9 mouse cellular contexts compared by ENCODE assay signal in genomic region chr2:118762784-118763148, GRCm38 (mm10). TPM values are rescaled to one million over a fixed set of nuclear protein-coding genes. Genes with fewer than 3 reads are reported as not detected.
A peak's percentile ranks its signal among the peaks of the same experiment; 100 is the strongest.
DNase-seq lines count a peak whose midpoint lies in the region; ATAC-seq and TF ChIP-seq lines count a peak whose summit lies in the region.
"Had no signal": no experiment of that assay in that cellular context is flagged by ENCODE, and none has a peak within 500 bp of the region (broad histone marks: within the 10 kb centered on the region; RNA-seq: fewer than 3 reads in every experiment).

No protein-coding gene starts in this region.

- H3K4me1 ChIP-seq in heart, postnatal 0 days (ENCODE audit: control insufficient read depth, insufficient read depth), result peaks cover 43% of the 10 kb centered on the region
- peaks cover 27% of the 10 kb centered on the region for H3K4me1 ChIP-seq in brown adipose tissue, adult 24 weeks (ENCODE audit: control insufficient read depth, insufficient read depth, insufficient read length, low read length)
- peaks cover 31% of the 10 kb centered on the region for H3K4me1 ChIP-seq in hindbrain, embryonic 16.5 days (ENCODE audit: control insufficient read depth, insufficient read depth, low read depth, low read length)
- H3K4me1 ChIP-seq in midbrain, embryonic 15.5 days, result peaks cover 29% of the 10 kb centered on the region

- no peak for TF ChIP-seq CTCF in heart, postnatal 0 days (IDR thresholded peaks at IDR 0.05; ENCODE audit: low read depth)

- no peak for TF ChIP-seq EP300 in heart, postnatal 0 days (IDR thresholded peaks at IDR 0.05; ENCODE audit: low read depth)

- no peaks in the 10 kb centered on the region for H3K27me3 ChIP-seq in heart, postnatal 0 days (ENCODE audit: control insufficient read depth, insufficient read depth, low read length)
- H3K27me3 ChIP-seq in hindbrain, embryonic 16.5 days (replicated peaks; ENCODE audit: control insufficient read depth, insufficient read depth, low read length), result no peaks in the 10 kb centered on the region
- H3K27me3 ChIP-seq in midbrain, embryonic 15.5 days (replicated peaks), result no peaks in the 10 kb centered on the region; the same call in 1 of the 2 replicates

- peak overlapping the region; percentile 37 for H3K4me3 ChIP-seq in heart, postnatal 0 days (ENCODE audit: low read depth, low read length)
- H3K4me3 ChIP-seq in brown adipose tissue, adult 24 weeks (ENCODE audit: insufficient read depth, low read depth, low read length), result peak overlapping the region; percentile 60
- H3K4me3 ChIP-seq in hindbrain, embryonic 16.5 days (ENCODE audit: low read length), result no peak overlapping the region
- 0 out of 2 replicates have a peak overlapping the region, but pooled peaks have one; percentile 14 for H3K4me3 ChIP-seq in midbrain, embryonic 15.5 days

- no peaks in the 10 kb centered on the region for H3K9me3 ChIP-seq in heart, postnatal 0 days (replicated peaks; ENCODE audit: control insufficient read depth, low read length)
- no peaks in the 10 kb centered on the region for H3K9me3 ChIP-seq in hindbrain, embryonic 16.5 days (ENCODE audit: control insufficient read depth, low read length)
- H3K9me3 ChIP-seq in midbrain, embryonic 15.5 days, result no peaks in the 10 kb centered on the region

- intact Hi-C loops in heart, postnatal 36 days (cut with DNase I), result loop anchor here (5.0 kb wide), 1 partner anchor 215 kb away; no protein-coding TSS in a partner anchor

- H3K4me2 ChIP-seq in heart, postnatal 0 days (ENCODE audit: low read depth, low read length), result peak overlapping the region; percentile 58
- peak overlapping the region; percentile 51 for H3K4me2 ChIP-seq in hindbrain, embryonic 16.5 days (ENCODE audit: low read length)
- peak overlapping the region; percentile 38 for H3K4me2 ChIP-seq in midbrain, embryonic 15.5 days

- H3K27ac ChIP-seq in heart, postnatal 0 days (ENCODE audit: low read depth), result peak overlapping the region; percentile 93
- H3K27ac ChIP-seq in brown adipose tissue, adult 24 weeks (replicated peaks; ENCODE audit: low read depth, low read length), result peak overlapping the region; percentile 89
- peak overlapping the region; percentile 91 for H3K27ac ChIP-seq in hindbrain, embryonic 16.5 days (ENCODE audit: low read depth, low read length)
- H3K27ac ChIP-seq in midbrain, embryonic 15.5 days, result peak overlapping the region; percentile 89

- 10% methylated on average over 10 of the region's 10 CpGs for whole genome bisulfite sequencing in heart, postnatal 0 days
- WGBS in hindbrain, embryonic 16.5 days, result 10% methylated on average over 10 of the region's 10 CpGs
- 12% methylated on average over 10 of the region's 10 CpGs for WGBS in midbrain, embryonic 15.5 days

- 0 out of 2 replicates have a peak overlapping the region, but pooled peaks have one; percentile 5 for H3K9ac ChIP-seq in heart, postnatal 0 days (replicated peaks; ENCODE audit: low read depth, low read length)
- peak overlapping the region; percentile 66 for H3K9ac ChIP-seq in hindbrain, embryonic 16.5 days (ENCODE audit: low read depth, low read length)
- H3K9ac ChIP-seq in midbrain, embryonic 15.5 days, result peak overlapping the region; percentile 38; the same call in 1 of the 2 replicates

- no peak for DNase-seq in heart, postnatal 0 days (ENCODE audit: low spot score)
- no peak for DNase-seq in heart, postnatal 36 days
- DNase-seq in right cerebral cortex, adult 2 months (ENCODE audit: low spot score in 2 of 2), result no peak
- no peak for DNase-seq in spleen, postnatal 10 days (ENCODE audit: low spot score in 2 of 2)

- peaks cover 13% of the 10 kb centered on the region for H3K36me3 ChIP-seq in heart, postnatal 0 days (replicated peaks; ENCODE audit: control insufficient read depth, insufficient read depth, low read length)
- no peaks in the 10 kb centered on the region for H3K36me3 ChIP-seq in hindbrain, embryonic 16.5 days (ENCODE audit: control insufficient read depth, insufficient read depth, low read length)
- no peaks in the 10 kb centered on the region for H3K36me3 ChIP-seq in midbrain, embryonic 15.5 days (replicated peaks)

- peak; percentile 2; the same call in 1 of the 2 replicates for ATAC-seq in heart, postnatal 0 days (ENCODE audit: insufficient read depth, low read depth)
- ATAC-seq in hindbrain, embryonic 16.5 days, result no peak
- no peak for ATAC-seq in midbrain, embryonic 15.5 days (replicated peaks)
- ATAC-seq in granulocyte monocyte progenitor cell, adult 5-6 weeks (replicated peaks; ENCODE audit: poor library complexity, severe bottlenecking), result no peak

RNA-seq across cellular contexts. Expression of gene Ccdc9b, which starts 0.3 kb away (rescaled TPM):
- 5.7 and 6.8 TPM in 2 replicates for total RNA-seq in heart, postnatal 0 days (2014; rRNA removed; ENCODE audit: low replicate concordance)
- 3.3 and 3.4 TPM in 2 replicates for polyA plus RNA-seq in heart, postnatal 0 days (2015; fragmentation: Nextera tagmentation; extraction: Ambion mirVana)
- total RNA-seq in heart, postnatal 36 days (2021), result 10 to 100 TPM; 24.1 to 28.3 TPM
- polyA plus RNA-seq in brown adipose tissue, adult 24 weeks (2012; ENCODE audit: insufficient read depth, insufficient read length, missing spikeins), result 4.0 and 4.8 TPM in 2 replicates
- 1.0 and 1.3 TPM in 2 replicates for polyA plus RNA-seq in hindbrain, embryonic 16.5 days (2015; fragmentation: Nextera tagmentation; extraction: Ambion mirVana)
- 1.3 and 2.1 TPM in 2 replicates for polyA plus RNA-seq in midbrain, embryonic 15.5 days (2015; fragmentation: Nextera tagmentation; extraction: Ambion mirVana)
- 0.92 and 2.3 TPM in 2 replicates for total RNA-seq in granulocyte monocyte progenitor cell, adult 5-6 weeks (2014; fragmentation: Nextera tagmentation)
- total RNA-seq in granulocyte monocyte progenitor cell, adult 5-6 weeks (2017), result 0.26 and 0.82 TPM in 2 replicates

RNA-seq across cellular contexts. Expression of gene Phgr1, which starts 9.8 kb away (rescaled TPM):
- total RNA-seq in heart, postnatal 0 days (2014; rRNA removed; ENCODE audit: low replicate concordance), result not detected in 2 replicates
- polyA plus RNA-seq in heart, postnatal 0 days (2015; fragmentation: Nextera tagmentation; extraction: Ambion mirVana), result not detected in 2 replicates
- not detected for total RNA-seq in heart, postnatal 36 days (2021)
- not detected in 2 replicates for polyA plus RNA-seq in brown adipose tissue, adult 24 weeks (2012; ENCODE audit: insufficient read depth, insufficient read length, missing spikeins)
- not detected in 2 replicates for polyA plus RNA-seq in hindbrain, embryonic 16.5 days (2015; fragmentation: Nextera tagmentation; extraction: Ambion mirVana)
- polyA plus RNA-seq in midbrain, embryonic 15.5 days (2015; fragmentation: Nextera tagmentation; extraction: Ambion mirVana), result not detected in 2 replicates
- total RNA-seq in granulocyte monocyte progenitor cell, adult 5-6 weeks (2014; fragmentation: Nextera tagmentation), result not detected in 2 replicates
- total RNA-seq in granulocyte monocyte progenitor cell, adult 5-6 weeks (2017), result not detected in 2 replicates
- total RNA-seq: layer of hippocampus, postnatal 14 days had no signal

RNA-seq across cellular contexts. Expression of gene Disp2, which starts 16.8 kb away (rescaled TPM):
- total RNA-seq in heart, postnatal 0 days (2014; rRNA removed; ENCODE audit: low replicate concordance), result 0.19 and 0.38 TPM in 2 replicates
- polyA plus RNA-seq in heart, postnatal 0 days (2015; fragmentation: Nextera tagmentation; extraction: Ambion mirVana), result 0.03 and 0.07 TPM in 2 replicates
- under 1 TPM; 0.03 to 0.06 TPM for total RNA-seq in heart, postnatal 36 days (2021)
- polyA plus RNA-seq in brown adipose tissue, adult 24 weeks (2012; ENCODE audit: insufficient read depth, insufficient read length, missing spikeins), result 0.32 and 0.38 TPM in 2 replicates
- polyA plus RNA-seq in hindbrain, embryonic 16.5 days (2015; fragmentation: Nextera tagmentation; extraction: Ambion mirVana), result 82.9 and 87.0 TPM in 2 replicates
- 65.5 and 75.2 TPM in 2 replicates for polyA plus RNA-seq in midbrain, embryonic 15.5 days (2015; fragmentation: Nextera tagmentation; extraction: Ambion mirVana)
- not detected in 2 replicates for total RNA-seq in granulocyte monocyte progenitor cell, adult 5-6 weeks (2014; fragmentation: Nextera tagmentation)
- total RNA-seq in granulocyte monocyte progenitor cell, adult 5-6 weeks (2017), result not detected in 2 replicates

RNA-seq across cellular contexts. Expression of gene Inafm2, which starts 17.2 kb away (rescaled TPM):
- total RNA-seq in heart, postnatal 0 days (2014; rRNA removed; ENCODE audit: low replicate concordance), result 39.4 and 44.2 TPM in 2 replicates
- 39.9 and 48.4 TPM in 2 replicates for polyA plus RNA-seq in heart, postnatal 0 days (2015; fragmentation: Nextera tagmentation; extraction: Ambion mirVana)
- total RNA-seq in heart, postnatal 36 days (2021), result 10 to 100 TPM; 27.2 to 29.6 TPM
- polyA plus RNA-seq in brown adipose tissue, adult 24 weeks (2012; ENCODE audit: insufficient read depth, insufficient read length, missing spikeins), result 41.7 and 48.7 TPM in 2 replicates
- 20.2 and 20.4 TPM in 2 replicates for polyA plus RNA-seq in hindbrain, embryonic 16.5 days (2015; fragmentation: Nextera tagmentation; extraction: Ambion mirVana)
- polyA plus RNA-seq in midbrain, embryonic 15.5 days (2015; fragmentation: Nextera tagmentation; extraction: Ambion mirVana), result 20.5 and 21.6 TPM in 2 replicates
- total RNA-seq in granulocyte monocyte progenitor cell, adult 5-6 weeks (2014; fragmentation: Nextera tagmentation), result 27.9 and 30.3 TPM in 2 replicates
- total RNA-seq in granulocyte monocyte progenitor cell, adult 5-6 weeks (2017), result 15.0 and 24.8 TPM in 2 replicates

RNA-seq across cellular contexts. Expression of gene Plcb2, which starts 34.5 kb away (rescaled TPM):
- total RNA-seq in heart, postnatal 0 days (2014; rRNA removed; ENCODE audit: low replicate concordance), result 1.6 and 7.6 TPM in 2 replicates
- 2.0 and 2.6 TPM in 2 replicates for polyA plus RNA-seq in heart, postnatal 0 days (2015; fragmentation: Nextera tagmentation; extraction: Ambion mirVana)
- total RNA-seq in heart, postnatal 36 days (2021), result 1 to 10 TPM; 1.9 to 2.7 TPM
- 0.67 and 0.71 TPM in 2 replicates for polyA plus RNA-seq in brown adipose tissue, adult 24 weeks (2012; ENCODE audit: insufficient read depth, insufficient read length, missing spikeins)
- polyA plus RNA-seq in hindbrain, embryonic 16.5 days (2015; fragmentation: Nextera tagmentation; extraction: Ambion mirVana), result 0.88 and 1.1 TPM in 2 replicates
- 0.43 and 0.71 TPM in 2 replicates for polyA plus RNA-seq in midbrain, embryonic 15.5 days (2015; fragmentation: Nextera tagmentation; extraction: Ambion mirVana)
- 99.1 and 108 TPM in 2 replicates for total RNA-seq in granulocyte monocyte progenitor cell, adult 5-6 weeks (2014; fragmentation: Nextera tagmentation)
- total RNA-seq in granulocyte monocyte progenitor cell, adult 5-6 weeks (2017), result 54.3 and 70.7 TPM in 2 replicates

Comparison
In these comparisons a context has a peak if more than half of its experiments do, and no peak if none do; other contexts are left out.
1. H3K9ac ChIP-seq: peak in every context shown above with its lines; median percentile 66 in hindbrain, embryonic 16.5 days; 38 in midbrain, embryonic 15.5 days; 5 in heart, postnatal 0 days.
2. RNA of gene Disp2, which starts 16.8 kb away (polyA plus RNA-seq): 82.9 to 87.0 TPM in hindbrain, embryonic 16.5 days and 65.5 to 75.2 TPM in midbrain, embryonic 15.5 days; 0.32 to 0.38 TPM in brown adipose tissue, adult 24 weeks and 0.03 to 0.07 TPM in heart, postnatal 0 days; every median in the first group is over 10 times any median in the second.
3. Peak in every context shown above with its lines, with median percentiles within 50 percentile points of each other: H3K27ac ChIP-seq and H3K4me2 ChIP-seq.